Mouse (Mus musculus): ENCODE measurements around the gene Snx30. TPM values are rescaled to one million over a fixed set of nuclear protein-coding genes. Genes with fewer than 3 reads are reported as not detected.

Snx30 gene
- polyA plus RNA-seq, 1 experiment from 2014 or later, result 9.5 TPM

DNA sequence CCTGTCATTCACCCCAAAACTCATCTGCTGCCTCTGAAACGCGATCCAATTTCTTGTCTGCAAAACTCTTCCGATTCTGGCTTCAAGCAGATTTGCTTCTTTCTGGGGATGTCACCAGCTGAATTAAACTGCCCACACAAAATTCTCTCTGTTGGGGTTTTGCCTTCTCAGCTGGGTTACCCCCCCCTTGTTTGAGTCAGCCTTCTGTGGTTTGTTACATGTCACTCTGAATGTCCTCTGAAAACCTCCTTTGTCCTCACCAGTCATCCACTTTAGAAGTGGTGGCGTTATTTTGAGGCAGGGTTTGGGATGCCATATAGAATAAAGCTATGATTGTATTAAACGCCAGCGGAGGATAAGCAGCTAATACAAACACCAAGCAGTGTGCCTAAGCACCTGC is 3.5 kb upstream of the Snx30 start:
- DNase-seq (ENCODE audit: low spot score), result no peak
- Histone ChIP-seq H3K36me3 (no peaks in the 10 kb centered on the region), H3K27me3 (ENCODE audit: low read depth, poor library complexity, severe bottlenecking) (peaks cover 6% of the 10 kb centered on the region; the same call in 1 of the 2 replicates), H3K9me3 (replicated peaks) (no peaks in the 10 kb centered on the region), H3K4me3 (no peak overlapping the region), H3K27ac (replicated peaks) (no peak overlapping the region), H3K4me1 (peaks cover 15% of the 10 kb centered on the region)
- 88% methylated on average over 6 of the region's 6 CpGs for WGBS

- Histone ChIP-seq H3K9me3 (replicated peaks) (no peaks in the 10 kb centered on the region), H3K36me3 (no peaks in the 10 kb centered on the region), H3K4me1 (peaks cover 22% of the 10 kb centered on the region), H3K4me3 (no peak overlapping the region), H3K27ac (replicated peaks) (no peak overlapping the region), H3K27me3 (ENCODE audit: low read depth, poor library complexity, severe bottlenecking) (peaks cover 6% of the 10 kb centered on the region; the same call in 1 of the 2 replicates)
- WGBS, result 72% methylated on average over 4 of the region's 4 CpGs
- no peak for DNase-seq (ENCODE audit: low spot score)
Measured at GRCm38 (mm10) chr4:59802792-59803191, 2.8 kb upstream of the Snx30 start.

DNA sequence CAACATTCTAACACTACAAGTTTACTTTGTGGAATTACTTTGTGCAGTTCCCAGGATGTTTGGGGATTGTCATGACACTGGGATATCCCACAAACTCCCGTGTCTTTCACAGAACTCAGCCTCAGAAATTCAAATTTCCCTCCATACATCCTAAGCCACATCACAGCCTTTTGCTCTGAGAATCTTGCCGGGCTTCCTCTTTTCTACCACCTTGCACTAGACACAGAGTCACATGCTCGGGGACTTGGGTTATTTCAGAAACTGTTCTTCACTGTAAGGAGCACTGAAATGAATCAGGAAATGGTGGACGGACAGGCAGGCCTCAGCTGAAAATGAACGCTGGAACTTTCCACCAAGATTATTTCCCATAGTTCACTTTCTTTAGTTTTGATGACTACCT is 2.3 kb upstream of the Snx30 start:
- 83% methylated on average over 5 of the region's 5 CpGs for WGBS

DNA sequence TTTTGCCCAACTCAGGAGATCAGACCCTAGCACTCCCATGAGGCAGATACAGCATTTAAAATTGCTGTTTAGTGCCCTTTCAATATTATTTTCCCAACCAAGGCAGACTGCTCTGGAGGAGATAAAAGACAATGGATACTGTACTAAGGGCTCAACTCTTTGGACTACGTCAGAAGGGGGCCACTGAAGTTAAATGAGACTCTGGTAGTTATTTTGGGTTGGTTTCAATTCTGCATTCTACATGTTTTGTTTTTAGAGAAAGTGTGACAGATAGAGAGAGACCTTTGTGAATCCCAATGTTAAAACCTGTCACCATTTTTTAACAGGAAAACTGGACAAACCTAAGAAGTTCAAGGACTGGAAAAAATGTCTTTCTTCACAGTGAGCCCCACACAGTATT is 886 bp upstream of the Snx30 start:
- Histone ChIP-seq H3K4me1 (peaks cover 25% of the 10 kb centered on the region), H3K4me3 (peak overlapping the region; percentile 96), H3K27me3 (ENCODE audit: low read depth, poor library complexity, severe bottlenecking) (peaks cover 6% of the 10 kb centered on the region; the same call in 1 of the 2 replicates), H3K9me3 (replicated peaks) (no peaks in the 10 kb centered on the region), H3K27ac (replicated peaks) (no peak overlapping the region), H3K36me3 (no peaks in the 10 kb centered on the region)
- DNase-seq (ENCODE audit: low spot score), result no peak
- WGBS, result 77% methylated on average over 1 of the region's 1 CpGs

More for the DNA sequence above, 2.3 kb upstream of the Snx30 start:
- no peaks in the 10 kb centered on the region for H3K9me3 ChIP-seq (replicated peaks)
- no peak overlapping the region for H3K27ac ChIP-seq (replicated peaks)
- H3K36me3 ChIP-seq, result no peaks in the 10 kb centered on the region
- peaks cover 25% of the 10 kb centered on the region for H3K4me1 ChIP-seq
- peaks cover 6% of the 10 kb centered on the region; the same call in 1 of the 2 replicates for H3K27me3 ChIP-seq (ENCODE audit: low read depth, poor library complexity, severe bottlenecking)
- no peak for DNase-seq (ENCODE audit: low spot score)
- no peak overlapping the region for H3K4me3 ChIP-seq

DNA sequence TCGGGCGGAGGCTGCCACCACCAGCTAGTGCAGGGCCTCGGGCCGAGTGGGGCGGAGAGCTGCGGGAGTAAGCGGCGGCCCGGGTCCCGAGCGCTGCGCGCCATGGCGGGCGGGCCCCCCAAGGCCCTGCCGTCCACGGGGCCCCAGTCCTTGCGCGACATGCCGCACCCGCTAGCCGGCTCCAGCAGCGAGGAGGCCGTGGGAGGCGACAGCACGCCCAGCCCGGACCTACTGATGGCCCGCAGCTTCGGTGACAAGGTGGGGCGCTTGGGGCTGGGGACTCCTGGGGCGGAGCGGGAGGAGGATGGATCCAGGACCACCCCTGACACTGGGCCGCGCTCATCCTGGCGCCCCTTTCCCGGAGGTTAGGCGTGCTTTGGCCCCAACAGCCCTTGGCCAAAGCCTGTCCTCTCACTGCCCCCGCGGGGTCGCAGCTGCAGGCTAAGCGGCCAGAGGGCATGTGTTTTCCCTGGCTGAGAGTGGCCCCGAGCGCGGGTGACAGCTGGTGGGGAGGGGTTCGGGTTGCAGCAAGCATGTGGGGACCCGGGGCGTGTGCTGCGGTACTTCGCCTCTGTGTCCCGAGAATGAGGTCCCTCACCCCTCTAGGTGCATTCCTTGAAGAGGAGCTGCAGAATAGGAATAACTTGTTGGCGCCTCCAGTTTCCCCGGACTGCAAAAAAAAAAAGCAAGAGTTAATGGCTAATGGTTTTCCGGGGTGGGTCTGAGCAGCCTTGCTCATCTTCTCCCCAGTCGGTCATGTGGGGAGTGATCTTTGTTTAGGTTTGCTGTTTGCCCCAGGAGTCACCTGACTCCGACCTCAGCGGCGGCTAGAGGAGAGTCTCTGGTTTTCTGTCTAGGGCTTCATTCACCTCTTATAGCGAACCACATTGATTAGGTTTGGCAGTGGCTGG is 583 bp downstream of the Snx30 start:
- WGBS, result under 1% methylated on average over 58 of the region's 58 CpGs
- Histone ChIP-seq H3K27ac (replicated peaks) (peak overlapping the region; percentile 91), H3K9me3 (replicated peaks) (no peaks in the 10 kb centered on the region), H3K4me3 (peak overlapping the region; percentile 96), H3K4me1 (peaks cover 25% of the 10 kb centered on the region), H3K36me3 (0 out of 2 replicates have a peak, but pooled peaks cover 3% of the 10 kb centered on the region), H3K27me3 (ENCODE audit: low read depth, poor library complexity, severe bottlenecking) (peaks cover 6% of the 10 kb centered on the region; the same call in 1 of the 2 replicates)
- DNase-seq (ENCODE audit: low spot score), result peak; percentile 66

GRCm38 (mm10) chr4:59806879-59807195 is 1.2 kb downstream of the Snx30 start:
- H3K4me1 ChIP-seq, result peaks cover 25% of the 10 kb centered on the region
- H3K36me3 ChIP-seq, result 0 out of 2 replicates have a peak, but pooled peaks cover 3% of the 10 kb centered on the region
- H3K4me3 ChIP-seq, result peak overlapping the region; percentile 96
- WGBS, result 5% methylated on average over 9 of the region's 9 CpGs
- DNase-seq (ENCODE audit: low spot score), result peak; percentile 70
- peak overlapping the region; percentile 91 for H3K27ac ChIP-seq (replicated peaks)
- H3K9me3 ChIP-seq (replicated peaks), result no peaks in the 10 kb centered on the region
- peaks cover 6% of the 10 kb centered on the region; the same call in 1 of the 2 replicates for H3K27me3 ChIP-seq (ENCODE audit: low read depth, poor library complexity, severe bottlenecking)

DNA sequence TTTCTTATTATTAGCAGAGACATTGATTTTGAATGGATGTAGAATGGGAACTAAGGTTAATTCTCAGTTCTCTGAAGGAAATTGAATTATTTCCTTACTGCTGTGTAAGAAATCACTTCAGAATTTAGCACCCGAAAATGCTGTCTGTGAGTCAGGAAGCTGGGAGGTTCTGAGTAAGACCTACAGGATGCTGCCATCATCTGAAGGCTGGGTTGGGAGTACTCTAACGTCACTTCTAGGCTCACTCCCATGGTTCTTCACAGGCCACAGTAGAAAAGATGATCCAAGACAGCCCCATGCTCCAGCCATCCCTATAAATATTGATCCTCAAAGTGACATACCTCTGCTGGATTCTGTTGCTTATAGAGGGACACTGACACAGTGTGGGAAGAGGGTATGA is 1.9 kb downstream of the Snx30 start:
- Histone ChIP-seq H3K9me3 (replicated peaks) (no peaks in the 10 kb centered on the region), H3K4me3 (peak overlapping the region; percentile 96), H3K27ac (replicated peaks) (no peak overlapping the region), H3K36me3 (0 out of 2 replicates have a peak, but pooled peaks cover 3% of the 10 kb centered on the region), H3K4me1 (peaks cover 25% of the 10 kb centered on the region), H3K27me3 (ENCODE audit: low read depth, poor library complexity, severe bottlenecking) (peaks cover 2% of the 10 kb centered on the region; the same call in 1 of the 2 replicates)
- DNase-seq (ENCODE audit: low spot score), result no peak
- 72% methylated on average over 2 of the region's 2 CpGs for WGBS

DNA sequence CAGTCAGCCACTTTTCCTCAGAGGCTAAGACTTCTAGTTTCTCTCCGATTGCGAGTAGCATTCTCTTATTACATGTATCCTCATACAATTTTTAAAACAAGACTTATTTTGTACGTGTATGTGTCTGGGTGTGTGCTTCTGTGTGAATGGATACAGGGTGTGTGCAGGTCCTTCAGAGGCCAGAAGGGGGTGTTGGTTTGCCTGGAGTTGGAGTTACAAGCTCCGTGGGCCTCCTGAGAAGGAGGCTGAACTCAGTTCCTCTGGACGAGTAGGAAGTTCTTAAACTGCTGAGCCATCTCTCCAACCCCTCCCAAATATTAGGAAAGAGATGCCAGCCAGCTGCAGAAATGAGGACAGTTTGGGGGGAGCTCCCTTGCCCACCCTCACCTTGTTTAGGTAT is 2.8 kb downstream of the Snx30 start:
- H3K4me3 ChIP-seq, result no peak overlapping the region
- no peak for DNase-seq (ENCODE audit: low spot score)
- 0 out of 2 replicates have a peak, but pooled peaks cover 3% of the 10 kb centered on the region for H3K36me3 ChIP-seq
- H3K27me3 ChIP-seq (ENCODE audit: low read depth, poor library complexity, severe bottlenecking), result no peaks in the 10 kb centered on the region
- 76% methylated on average over 5 of the region's 5 CpGs for WGBS
- H3K9me3 ChIP-seq (replicated peaks), result no peaks in the 10 kb centered on the region
- H3K27ac ChIP-seq (replicated peaks), result no peak overlapping the region
- peaks cover 25% of the 10 kb centered on the region for H3K4me1 ChIP-seq

GRCm38 (mm10) chr4:59814094-59814493 is 8.5 kb downstream of the Snx30 start:
- WGBS, result 85% methylated on average over 7 of the region's 7 CpGs
- Histone ChIP-seq H3K4me1 (peaks cover 43% of the 10 kb centered on the region), H3K9me3 (replicated peaks) (no peaks in the 10 kb centered on the region), H3K36me3 (peaks cover 8% of the 10 kb centered on the region), H3K27me3 (ENCODE audit: low read depth, poor library complexity, severe bottlenecking) (no peaks in the 10 kb centered on the region), H3K27ac (replicated peaks) (no peak overlapping the region), H3K4me3 (no peak overlapping the region)
- DNase-seq (ENCODE audit: low spot score), result no peak

- Histone ChIP-seq H3K4me1 (peaks cover 52% of the 10 kb centered on the region), H3K9me3 (replicated peaks) (no peaks in the 10 kb centered on the region), H3K27ac (replicated peaks) (no peak overlapping the region), H3K36me3 (peaks cover 7% of the 10 kb centered on the region), H3K4me3 (no peak overlapping the region), H3K27me3 (ENCODE audit: low read depth, poor library complexity, severe bottlenecking) (no peaks in the 10 kb centered on the region)
- 87% methylated on average over 4 of the region's 4 CpGs for WGBS
- no peak for DNase-seq (ENCODE audit: low spot score)
Measured at GRCm38 (mm10) chr4:59815121-59815810, 9.6 kb downstream of the Snx30 start.

DNA sequence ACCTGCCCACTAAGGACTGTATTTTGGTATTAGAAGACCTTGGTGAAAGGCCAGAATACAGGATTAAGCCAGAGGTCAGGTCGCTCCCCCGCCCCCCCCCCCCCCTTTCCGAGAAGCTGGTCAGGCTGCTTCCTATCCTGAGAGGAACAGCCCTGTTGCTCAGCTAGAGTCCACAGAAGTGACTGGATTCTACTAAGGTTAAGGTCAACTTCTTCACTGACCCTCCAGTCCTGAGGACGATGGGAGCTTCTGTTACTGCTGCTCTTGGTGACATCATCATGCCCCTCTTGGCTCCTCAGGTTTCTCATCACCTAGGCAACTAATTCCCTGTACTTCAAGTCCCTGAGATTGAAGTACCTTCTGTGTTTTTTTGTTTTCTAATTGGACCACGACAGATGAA is 10.4 kb downstream of the Snx30 start:
- 41% methylated on average over 5 of the region's 5 CpGs for WGBS
- no peak for DNase-seq (ENCODE audit: low spot score)
- no peaks in the 10 kb centered on the region for H3K27me3 ChIP-seq (ENCODE audit: low read depth, poor library complexity, severe bottlenecking)
- peaks cover 5% of the 10 kb centered on the region for H3K36me3 ChIP-seq
- peaks cover 52% of the 10 kb centered on the region for H3K4me1 ChIP-seq
- H3K4me3 ChIP-seq, result no peak overlapping the region
- H3K27ac ChIP-seq (replicated peaks), result no peak overlapping the region
- H3K9me3 ChIP-seq (replicated peaks), result no peaks in the 10 kb centered on the region

DNA sequence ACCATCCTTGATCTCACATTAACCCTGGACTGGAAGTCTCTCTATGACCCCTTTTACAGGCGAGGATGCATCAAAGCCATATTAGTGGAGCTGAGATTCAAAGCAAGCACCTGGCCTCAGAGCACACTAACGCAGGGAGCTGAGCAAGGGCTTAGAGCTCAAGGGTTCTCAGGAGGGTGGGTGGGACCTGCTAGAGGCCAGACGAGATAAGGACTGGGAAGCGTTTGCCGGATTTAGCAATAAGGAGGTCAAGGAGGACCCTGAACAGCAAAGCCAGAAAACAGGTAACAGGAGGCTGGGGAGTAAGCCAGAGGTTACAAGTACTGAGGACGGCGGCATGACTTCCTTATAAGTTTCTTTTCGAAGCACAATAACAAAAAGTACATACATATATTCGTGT is 10.8 kb downstream of the Snx30 start:
- no peak for DNase-seq (ENCODE audit: low spot score)
- no peaks in the 10 kb centered on the region for H3K9me3 ChIP-seq (replicated peaks)
- WGBS, result 77% methylated on average over 9 of the region's 9 CpGs
- H3K27me3 ChIP-seq (ENCODE audit: low read depth, poor library complexity, severe bottlenecking), result no peaks in the 10 kb centered on the region
- peaks cover 5% of the 10 kb centered on the region for H3K36me3 ChIP-seq
- no peak overlapping the region for H3K27ac ChIP-seq (replicated peaks)
- H3K4me1 ChIP-seq, result peaks cover 52% of the 10 kb centered on the region
- no peak overlapping the region for H3K4me3 ChIP-seq

- no peaks in the 10 kb centered on the region for H3K9me3 ChIP-seq (replicated peaks)
- no peak for DNase-seq (ENCODE audit: low spot score)
- H3K4me3 ChIP-seq, result no peak overlapping the region
- H3K36me3 ChIP-seq, result peaks cover 5% of the 10 kb centered on the region
- 80% methylated on average over 5 of the region's 5 CpGs for WGBS
- H3K27me3 ChIP-seq (ENCODE audit: low read depth, poor library complexity, severe bottlenecking), result no peaks in the 10 kb centered on the region
- H3K4me1 ChIP-seq, result peaks cover 52% of the 10 kb centered on the region
- peak overlapping the region; percentile 17; the same call in 1 of the 2 replicates for H3K27ac ChIP-seq (replicated peaks)
Measured at GRCm38 (mm10) chr4:59817790-59818189, 12.2 kb downstream of the Snx30 start.

All from midbrain, embryonic 10.5 days (tissue).